Mouse (Mus musculus) hematopoietic stem cell, adult 5-6 weeks (primary cell): Measurements from ENCODE around the gene Galntl6. TPM values are rescaled to one million over a fixed set of nuclear protein-coding genes. Genes with fewer than 3 reads are reported as not detected.

ENCODE experiments used
- ATAC-seq, 2 experiments: fragments of 125-278 bp in 1 of 2; replicated peaks in 1 of 2; 2 replicates each; pipeline ENCODE4 v1.8.0; 2016 to 2017; ENCODE audit warnings: inconsistent platforms in 2 of 2, mild to moderate bottlenecking in 2 of 2, moderate number of reproducible peaks in 2 of 2, low read depth in 1 of 2, moderate TSS enrichment in 1 of 2; ENCODE audit not compliant: low FRiP score in 2 of 2, poor library complexity in 2 of 2, severe bottlenecking in 2 of 2, insufficient read depth in 1 of 2, low TSS enrichment in 1 of 2
- total RNA-seq: library from RNA; stranded (forward); fragments of 172-1452, 232-1000 nt; gene quantifications from 2 replicates; pipeline ENCODE4 v1.2.3, GENCODE M21; 2017

Gene Galntl6
- total RNA-seq, 1 experiment from 2014 or later = not detected

- ATAC-seq = no peak
Measured at GRCm38 (mm10) chr8:57941113-57941512, 971.3 kb downstream of the Galntl6 start.

- no peak for ATAC-seq
Measured at GRCm38 (mm10) chr8:57939856-57940420, 972.5 kb downstream of the Galntl6 start.

- peak; percentile 42 to 78; a peak in 2 of 4 replicates for ATAC-seq
Measured at GRCm38 (mm10) chr8:57939177-57939855, 973.1 kb downstream of the Galntl6 start.

- no peak for ATAC-seq
Measured at GRCm38 (mm10) chr8:57927074-57927473, 985.4 kb downstream of the Galntl6 start.

GRCm38 (mm10) chr8:57923556-57923955 is 988.9 kb downstream of the Galntl6 start:
- ATAC-seq = no peak

GRCm38 (mm10) chr8:57923130-57923529 is 989.3 kb downstream of the Galntl6 start:
- ATAC-seq = no peak

GRCm38 (mm10) chr8:57922214-57923070 is 990.0 kb downstream of the Galntl6 start:
- no peak for ATAC-seq

GRCm38 (mm10) chr8:57920326-57920903 is 992.0 kb downstream of the Galntl6 start:
- ATAC-seq = no peak

- no peak for ATAC-seq
Measured at GRCm38 (mm10) chr8:57918720-57919640, 993.5 kb downstream of the Galntl6 start.

GRCm38 (mm10) chr8:57893360-57893759 is 1019.1 kb downstream of the Galntl6 start:
- no peak for ATAC-seq

GRCm38 (mm10) chr8:57892115-57892514 is 1020.3 kb downstream of the Galntl6 start:
- ATAC-seq = no peak

GRCm38 (mm10) chr8:57890159-57890558 is 1022.3 kb downstream of the Galntl6 start:
- ATAC-seq = no peak

- no peak for ATAC-seq
Measured at GRCm38 (mm10) chr8:57888831-57889230, 1023.6 kb downstream of the Galntl6 start.

GRCm38 (mm10) chr8:57879452-57879851 is 1033.0 kb downstream of the Galntl6 start:
- no peak for ATAC-seq

GRCm38 (mm10) chr8:57849074-57849473 is 1063.4 kb downstream of the Galntl6 start:
- no peak for ATAC-seq

GRCm38 (mm10) chr8:57843461-57843860 is 1069.0 kb downstream of the Galntl6 start:
- no peak for ATAC-seq
